Mouse (Mus musculus) regulatory T cell (primary cell): Measurements from ENCODE around the gene Rab3il1.

Experiments used
- in situ Hi-C: fragments of 300-600 bp; cut with MboI, MseI; formaldehyde crosslinking; loops from one replicate; pipeline ENCODE4 v1.15.1; 2025; ENCODE audit warnings: high pct_unique_total_duplicates

The Rab3il1 gene

GRCm38 (mm10) chr19:10057486-10058351 is 56.2 kb downstream of the Rab3il1 start:
- in situ Hi-C loops: no loop called here

GRCm38 (mm10) chr19:10058352-10058825 is 56.9 kb downstream of the Rab3il1 start:
- in situ Hi-C loops: no loop called here

GRCm38 (mm10) chr19:10058876-10059427 is 57.5 kb downstream of the Rab3il1 start:
- in situ Hi-C loops: no loop called here

GRCm38 (mm10) chr19:10059911-10060567 is 58.6 kb downstream of the Rab3il1 start:
- in situ Hi-C loops: no loop called here

GRCm38 (mm10) chr19:10060783-10061590 is 59.5 kb downstream of the Rab3il1 start:
- in situ Hi-C loops: no loop called here

GRCm38 (mm10) chr19:10061624-10062023 is 60.2 kb downstream of the Rab3il1 start:
- in situ Hi-C loops: no loop called here

GRCm38 (mm10) chr19:10062292-10062691 is 60.8 kb downstream of the Rab3il1 start:
- in situ Hi-C loops: no loop called here

- in situ Hi-C loops: no loop called here
These were observed 61.4 kb downstream of the Rab3il1 start for GRCm38 (mm10) chr19:10062862-10063261.

GRCm38 (mm10) chr19:10064173-10065012 is 62.9 kb downstream of the Rab3il1 start:
- in situ Hi-C loops: no loop called here

GRCm38 (mm10) chr19:10065465-10066188 is 64.2 kb downstream of the Rab3il1 start:
- in situ Hi-C loops: no loop called here

GRCm38 (mm10) chr19:10066189-10066500 is 64.7 kb downstream of the Rab3il1 start:
- in situ Hi-C loops: no loop called here

GRCm38 (mm10) chr19:10066502-10066901 is 65.0 kb downstream of the Rab3il1 start:
- in situ Hi-C loops: no loop called here

GRCm38 (mm10) chr19:10067701-10068100 is 66.2 kb downstream of the Rab3il1 start:
- in situ Hi-C loops: no loop called here

GRCm38 (mm10) chr19:10070186-10070980 is 68.9 kb downstream of the Rab3il1 start:
- in situ Hi-C loops: no loop called here

- in situ Hi-C loops: no loop called here
These were observed 69.7 kb downstream of the Rab3il1 start for GRCm38 (mm10) chr19:10071166-10071565.

GRCm38 (mm10) chr19:10071892-10072291 is 70.4 kb downstream of the Rab3il1 start:
- in situ Hi-C loops: no loop called here

GRCm38 (mm10) chr19:10073145-10073544 is 71.7 kb downstream of the Rab3il1 start:
- in situ Hi-C loops: no loop called here

GRCm38 (mm10) chr19:10078392-10078791 is 76.9 kb downstream of the Rab3il1 start:
- in situ Hi-C loops: loop anchor here (25.0 kb wide), 1 partner anchor 1066 kb away; no protein-coding TSS in a partner anchor

- in situ Hi-C loops: loop anchor here (25.0 kb wide), 1 partner anchor 1068 kb away; no protein-coding TSS in a partner anchor
These were observed 78.9 kb downstream of the Rab3il1 start for GRCm38 (mm10) chr19:10080384-10080783.
